Mouse (Mus musculus) liver, embryonic 11.5 days (tissue): ENCODE measurements around the gene Rbm14. TPM values are rescaled to one million over a fixed set of nuclear protein-coding genes. Genes with fewer than 3 reads are reported as not detected.

ENCODE experiments used
- ATAC-seq: fragments of 200-750 bp; cut with Nextera tagmentation; replicated peaks from 2 replicates; pipeline ENCODE4 v1.8.0; 2017; ENCODE audit warnings: moderate number of reproducible peaks, mild to moderate bottlenecking, moderate TSS enrichment, moderate library complexity; ENCODE audit not compliant: low FRiP score
- DNase-seq: peaks from one replicate; pipeline ENCODE4 v3.0.0-alpha.2; 2017; ENCODE audit warnings: low spot score
- H3K27ac ChIP-seq: fragments of 300-500 bp; sonication (generic); 2 replicates; pipeline ENCODE4 v1.5.1; 2014; ENCODE audit warnings: mild to moderate bottlenecking, low read depth, low read length, control low read depth
- H3K27me3 ChIP-seq: fragments of 300-500 bp; sonication (generic); replicated peaks from 2 replicates; pipeline ENCODE4 v1.6.1; 2014; ENCODE audit warnings: low read length, mixed read lengths; ENCODE audit not compliant: control insufficient read depth, insufficient read depth
- H3K36me3 ChIP-seq: fragments of 300-500 bp; sonication (generic); 2 replicates; pipeline ENCODE4 v1.6.1; 2014; ENCODE audit warnings: mild to moderate bottlenecking, low read length, moderate library complexity, mixed read lengths; ENCODE audit not compliant: control insufficient read depth, insufficient read depth
- H3K4me1 ChIP-seq: fragments of 300-500 bp; sonication (generic); replicated peaks from 2 replicates; pipeline ENCODE4 v1.6.1; 2014; ENCODE audit warnings: low read length, mixed read lengths; ENCODE audit not compliant: control insufficient read depth, insufficient read depth
- H3K4me2 ChIP-seq: fragments of 300-500 bp; sonication (generic); 2 replicates; pipeline ENCODE4 v1.6.1; 2014; ENCODE audit warnings: mild to moderate bottlenecking, control low read depth, moderate library complexity
- H3K4me3 ChIP-seq: fragments of 300-500 bp; sonication (generic); 2 replicates; pipeline ENCODE4 v1.5.1; 2014; ENCODE audit warnings: low read depth, low read length, control low read depth
- H3K9ac ChIP-seq: fragments of 300-500 bp; sonication (generic); 2 replicates; pipeline ENCODE4 v1.6.1; 2014; ENCODE audit warnings: low read depth, low read length, control low read depth
- H3K9me3 ChIP-seq: fragments of 300-500 bp; sonication (generic); 2 replicates; pipeline ENCODE4 v1.6.1; 2016; ENCODE audit warnings: low read length, inconsistent platforms, mixed read lengths; ENCODE audit not compliant: control insufficient read depth
- WGBS: fragments of 180-500 bp; shearing (Covaris S2); extraction: QIAGEN DNeasy Blood & Tissue Kit; methylation state at CpG from one replicate; pipeline ENCODE4 v1.1.7; 2014; 5-methylcytosine and 5-hydroxymethylcytosine counted together
- polyA plus RNA-seq: library from polyadenylated mRNA; unstranded; fragments of >200 nt; fragmentation: Nextera tagmentation; extraction: Ambion mirVana; gene quantifications from 2 replicates; pipeline ENCODE4 v1.2.1, GENCODE M21; 2014

Gene Rbm14
- polyA plus RNA-seq, 1 experiment from 2014 or later: 92.4 TPM

DNA sequence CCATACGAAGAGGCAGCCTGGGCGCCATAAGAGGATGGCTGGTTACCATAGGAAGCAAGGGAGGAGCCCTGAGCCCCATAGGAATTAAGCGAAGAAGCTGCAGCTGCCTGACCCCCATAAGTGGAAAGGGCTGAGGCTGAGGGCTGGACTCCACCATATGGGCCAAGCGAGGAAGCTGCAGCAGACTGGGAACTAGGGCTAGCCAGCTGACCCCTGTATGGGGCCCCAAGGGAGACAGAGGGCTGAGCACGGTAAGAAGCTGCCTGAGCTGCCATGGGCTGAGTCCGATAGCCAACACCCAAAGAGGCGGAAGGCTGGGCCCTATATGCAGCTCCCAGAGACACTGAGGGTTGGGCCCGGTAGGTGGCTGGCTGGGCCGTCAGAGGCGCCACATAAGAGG is 8.2 kb downstream of the Rbm14 start:
- no peaks in the 10 kb centered on the region for H3K27me3 ChIP-seq
- no peak overlapping the region for H3K9ac ChIP-seq
- peaks cover 50% of the 10 kb centered on the region for H3K36me3 ChIP-seq
- H3K27ac ChIP-seq: no peak overlapping the region
- H3K9me3 ChIP-seq: no peaks in the 10 kb centered on the region
- peaks cover 7% of the 10 kb centered on the region for H3K4me1 ChIP-seq
- DNase-seq (no peak), ATAC-seq (no peak)
- H3K4me2 ChIP-seq: no peak overlapping the region
- no peak overlapping the region for H3K4me3 ChIP-seq
- 84% methylated on average over 10 of the region's 10 CpGs for WGBS

DNA sequence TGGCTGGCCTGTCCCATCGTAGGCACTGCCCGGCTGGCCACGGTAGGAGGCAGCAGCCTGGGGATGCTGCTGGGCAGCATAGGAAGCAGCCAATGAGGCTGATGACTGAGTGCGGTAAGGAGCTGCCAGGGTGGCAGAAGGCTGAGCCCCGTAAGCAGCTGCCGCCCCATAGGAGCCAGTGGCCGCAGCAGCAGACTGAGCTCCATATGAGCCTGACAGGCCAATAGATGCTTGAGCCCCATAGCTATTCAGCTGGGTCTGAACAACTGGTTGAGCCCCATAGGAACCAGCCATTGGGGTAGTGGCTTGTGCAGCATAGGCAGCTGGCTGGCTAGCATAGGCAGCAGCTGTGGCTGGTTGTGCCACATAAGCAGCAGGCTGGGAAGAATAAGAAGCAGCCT is 8.7 kb downstream of the Rbm14 start:
- DNase-seq (no peak), ATAC-seq (no peak)
- no peak overlapping the region for H3K4me3 ChIP-seq
- 91% methylated on average over 7 of the region's 7 CpGs for WGBS
- H3K4me2 ChIP-seq: no peak overlapping the region
- H3K36me3 ChIP-seq: peaks cover 54% of the 10 kb centered on the region
- no peak overlapping the region for H3K27ac ChIP-seq
- H3K27me3 ChIP-seq: no peaks in the 10 kb centered on the region
- H3K4me1 ChIP-seq: peaks cover 4% of the 10 kb centered on the region
- H3K9ac ChIP-seq: no peak overlapping the region
- no peaks in the 10 kb centered on the region for H3K9me3 ChIP-seq

DNA sequence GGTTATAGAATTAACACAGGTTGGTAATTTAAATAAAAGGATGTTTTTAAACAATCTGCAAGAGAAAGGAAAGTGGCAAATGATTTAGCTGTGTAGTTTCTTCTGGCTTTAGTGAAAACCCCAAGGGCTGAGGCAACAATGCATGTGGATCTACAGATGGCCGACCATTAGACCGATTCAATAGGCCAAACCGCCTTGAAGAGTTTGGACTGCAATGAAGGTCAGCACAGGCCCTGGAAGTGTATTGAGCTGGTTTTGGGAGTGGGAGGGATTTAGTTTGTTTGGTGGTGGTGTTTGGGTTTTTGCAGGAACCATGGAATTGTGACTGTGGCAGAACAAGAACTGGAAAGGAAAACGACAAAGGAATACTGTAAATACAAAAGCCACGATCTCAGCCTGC is 12.4 kb downstream of the Rbm14 start:
- Histone ChIP-seq H3K4me2 (no peak overlapping the region), H3K4me3 (no peak overlapping the region), H3K27me3 (no peaks in the 10 kb centered on the region), H3K9ac (no peak overlapping the region), H3K4me1 (peaks cover 25% of the 10 kb centered on the region; the same call in 1 of the 2 replicates), H3K27ac (no peak overlapping the region), H3K36me3 (peaks cover 51% of the 10 kb centered on the region), H3K9me3 (no peaks in the 10 kb centered on the region)
- ATAC-seq (no peak), DNase-seq (no peak)
- 89% methylated on average over 5 of the region's 5 CpGs for WGBS

DNA sequence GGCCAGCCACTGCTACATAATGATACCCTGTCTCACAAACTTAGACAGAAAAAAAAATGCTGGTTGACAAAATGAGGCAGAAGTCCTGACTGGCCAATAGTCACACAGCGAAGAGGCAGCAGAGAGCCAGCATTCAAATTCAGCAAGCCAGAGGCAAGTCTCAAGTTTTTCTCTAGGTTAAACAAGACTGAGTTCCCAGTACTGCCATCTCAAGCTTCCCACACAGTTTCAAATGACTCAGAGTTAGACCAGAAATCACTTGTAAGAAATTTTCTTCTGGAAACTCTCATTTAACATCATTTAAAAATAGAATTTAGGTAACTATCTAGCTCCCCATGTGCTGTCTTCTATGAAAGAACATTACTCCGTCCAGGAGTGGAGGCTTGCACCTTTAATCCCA is 13.6 kb downstream of the Rbm14 start:
- Histone ChIP-seq H3K4me1 (peaks cover 25% of the 10 kb centered on the region; the same call in 1 of the 2 replicates), H3K9me3 (no peaks in the 10 kb centered on the region), H3K27ac (no peak overlapping the region), H3K36me3 (peaks cover 41% of the 10 kb centered on the region), H3K9ac (no peak overlapping the region), H3K4me2 (no peak overlapping the region), H3K27me3 (no peaks in the 10 kb centered on the region), H3K4me3 (no peak overlapping the region)
- DNase-seq (no peak), ATAC-seq (no peak)
- WGBS: 89% methylated on average over 2 of the region's 2 CpGs

DNA sequence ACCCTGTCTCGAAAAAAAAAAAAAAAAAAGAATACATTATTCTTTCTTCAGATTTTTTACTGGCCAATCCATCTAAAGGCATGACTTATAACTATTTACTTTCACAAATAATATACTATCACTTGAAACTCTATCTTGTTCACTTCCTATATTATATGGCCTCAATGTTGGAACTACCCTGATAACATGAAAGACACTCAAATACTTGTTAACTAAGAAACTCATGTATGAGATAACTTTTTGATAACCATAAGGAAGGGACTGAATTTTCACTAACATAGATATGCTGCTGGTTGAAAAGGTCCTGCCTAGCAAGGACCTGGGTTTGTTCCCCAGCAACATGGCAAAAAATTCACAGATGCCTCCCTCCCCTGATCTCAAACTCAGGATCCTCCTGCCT is 15.5 kb downstream of the Rbm14 start:
- peaks cover 31% of the 10 kb centered on the region for H3K4me1 ChIP-seq
- H3K9me3 ChIP-seq: no peaks in the 10 kb centered on the region
- no peak for ATAC-seq
- no peak overlapping the region for H3K4me2 ChIP-seq
- H3K27me3 ChIP-seq: no peaks in the 10 kb centered on the region
- no peak overlapping the region for H3K4me3 ChIP-seq
- H3K9ac ChIP-seq: no peak overlapping the region
- H3K27ac ChIP-seq: peak overlapping the region; percentile 14; the same call in 1 of the 2 replicates
- H3K36me3 ChIP-seq: peaks cover 32% of the 10 kb centered on the region
- 75% methylated on average over 1 of the region's 1 CpGs for WGBS
- DNase-seq: no peak

DNA sequence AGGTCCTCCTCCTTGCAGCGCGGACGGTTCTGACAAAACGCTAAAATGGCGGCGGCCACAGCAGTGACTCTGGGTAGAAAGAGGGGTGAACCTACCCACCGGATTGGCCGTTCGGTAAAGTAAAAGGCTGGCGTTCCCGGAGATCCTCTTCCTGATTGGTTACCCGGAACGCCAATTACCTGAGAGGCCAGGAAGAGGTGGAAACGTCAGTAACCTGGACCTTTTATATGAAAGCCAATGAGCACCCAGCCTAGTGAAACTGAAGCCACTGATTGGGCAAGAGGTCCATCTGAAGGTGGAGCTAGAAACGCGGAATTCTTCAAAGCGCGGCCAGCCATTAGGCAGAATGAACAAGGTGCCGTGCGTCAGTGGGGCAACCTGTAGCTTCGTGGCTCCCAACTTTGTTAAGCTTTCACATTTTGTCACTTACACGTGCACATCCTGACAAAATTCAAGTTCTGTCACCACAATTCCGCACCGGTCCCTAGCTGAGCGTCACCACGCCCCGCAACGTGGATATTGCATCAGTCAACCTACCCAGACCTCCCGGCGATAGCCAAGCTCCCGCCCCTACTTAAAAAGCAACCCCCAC is 17.5 kb downstream of the Rbm14 start, which contains the start of gene Rbm4:
Gene Rbm4, minus strand, starts transcription at position 71 of the 592 bp plus-strand sequence.
- H3K4me1 ChIP-seq: peaks cover 38% of the 10 kb centered on the region
- no peaks in the 10 kb centered on the region for H3K9me3 ChIP-seq
- peaks cover 30% of the 10 kb centered on the region for H3K36me3 ChIP-seq
- H3K27ac ChIP-seq: peak within 1 kb of the TSS; percentile 79
- H3K4me3 ChIP-seq: peak within 1 kb of the TSS; percentile 69
- peak; percentile 97 for ATAC-seq
- H3K27me3 ChIP-seq: no peaks in the 10 kb centered on the region
- H3K4me2 ChIP-seq: peak within 1 kb of the TSS; percentile 88
- WGBS: under 1% methylated on average over 31 of the region's 31 CpGs
- H3K9ac ChIP-seq: peak within 1 kb of the TSS; percentile 84
- DNase-seq: peak; percentile 91

DNA sequence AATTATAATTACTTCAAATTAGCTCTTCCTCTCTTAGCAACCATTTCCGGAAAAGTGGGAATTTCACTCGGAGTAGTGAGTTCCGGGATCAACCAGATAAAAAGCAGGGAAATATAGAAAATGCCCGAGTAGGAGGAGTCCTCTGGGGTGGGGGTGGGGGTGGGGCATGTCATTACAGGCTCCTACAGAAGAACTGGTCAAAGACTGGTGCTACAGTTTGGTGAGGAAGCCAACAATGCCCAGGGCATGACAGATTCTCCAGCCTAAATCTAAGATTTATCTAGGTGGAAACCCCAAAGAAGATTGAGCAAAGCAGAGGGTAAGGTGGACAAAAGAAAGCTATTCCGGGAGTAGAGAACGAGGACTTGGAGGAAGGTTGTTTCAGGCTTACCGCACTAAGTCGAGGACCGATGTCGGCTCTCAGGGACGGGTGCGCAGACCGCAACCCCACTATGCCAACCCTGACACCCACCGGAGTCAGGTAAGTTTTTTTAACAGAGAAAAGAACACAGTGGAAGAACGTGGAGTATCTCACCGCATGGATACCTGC is 18.1 kb downstream of the Rbm14 start:
- WGBS: 0% methylated on average over 16 of the region's 16 CpGs
- Histone ChIP-seq H3K27ac (peak overlapping the region; percentile 79), H3K27me3 (no peaks in the 10 kb centered on the region), H3K36me3 (peaks cover 28% of the 10 kb centered on the region), H3K4me2 (peak overlapping the region; percentile 88), H3K9ac (peak overlapping the region; percentile 84), H3K4me3 (peak overlapping the region; percentile 69), H3K9me3 (no peaks in the 10 kb centered on the region), H3K4me1 (peaks cover 38% of the 10 kb centered on the region)
- peak; percentile 54 for ATAC-seq
- no peak for DNase-seq

DNA sequence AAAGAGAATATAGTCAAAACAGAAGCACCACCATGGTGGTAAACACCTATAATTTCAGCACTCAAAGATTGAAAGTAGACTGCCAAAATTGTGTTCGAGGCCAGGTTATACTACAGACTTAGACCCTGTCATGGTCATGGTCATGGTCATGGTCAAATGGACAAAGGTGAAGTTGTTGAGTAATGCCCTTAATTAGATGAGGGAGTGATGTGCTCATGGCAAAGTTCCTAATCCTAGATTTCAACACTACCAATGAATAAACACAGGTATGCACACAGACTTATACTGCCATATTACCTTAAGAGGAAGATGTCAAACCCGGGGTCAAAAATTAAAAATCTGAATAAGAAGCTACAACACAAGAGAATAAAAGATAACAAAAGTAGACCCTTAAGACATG is 25.1 kb downstream of the Rbm14 start:
- H3K27ac ChIP-seq: no peak overlapping the region
- H3K9ac ChIP-seq: no peak overlapping the region
- H3K4me3 ChIP-seq: no peak overlapping the region
- ATAC-seq (no peak), DNase-seq (no peak)
- H3K4me1 ChIP-seq: peaks cover 7% of the 10 kb centered on the region
- H3K4me2 ChIP-seq: no peak overlapping the region
- H3K27me3 ChIP-seq: no peaks in the 10 kb centered on the region
- peaks cover 38% of the 10 kb centered on the region for H3K36me3 ChIP-seq
- no peaks in the 10 kb centered on the region for H3K9me3 ChIP-seq
- 86% methylated on average over 2 of the region's 2 CpGs for WGBS

DNA sequence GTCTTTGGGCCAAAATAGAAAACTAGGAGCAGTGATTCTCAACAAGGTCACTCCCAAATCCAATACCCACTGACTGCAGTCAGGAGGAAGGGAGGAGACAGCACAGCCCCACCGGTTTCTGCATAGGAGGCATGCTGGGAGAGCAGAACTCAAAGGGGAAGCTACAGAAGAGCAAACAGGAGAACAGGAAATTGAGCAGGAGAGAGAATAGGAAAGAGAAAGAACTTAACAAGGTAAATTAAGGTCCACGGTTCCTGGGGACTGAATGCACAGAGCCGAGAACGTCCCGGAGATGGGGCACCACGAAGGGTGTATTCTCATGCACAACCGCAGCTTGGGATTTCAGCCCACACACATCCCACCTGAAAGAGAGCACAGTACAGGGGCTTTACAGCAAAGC is 26.2 kb downstream of the Rbm14 start:
- WGBS: 82% methylated on average over 7 of the region's 7 CpGs
- DNase-seq (no peak), ATAC-seq (no peak)
- H3K4me3 ChIP-seq: no peak overlapping the region
- no peak overlapping the region for H3K4me2 ChIP-seq
- no peaks in the 10 kb centered on the region for H3K9me3 ChIP-seq
- no peak overlapping the region for H3K27ac ChIP-seq
- no peaks in the 10 kb centered on the region; the same call in none of the 2 replicates for H3K4me1 ChIP-seq
- H3K27me3 ChIP-seq: no peaks in the 10 kb centered on the region
- H3K9ac ChIP-seq: no peak overlapping the region
- H3K36me3 ChIP-seq: peaks cover 30% of the 10 kb centered on the region
